23 mouse cellular contexts compared by ENCODE assay signal in genomic region chr19:7566826-7567225, GRCm38 (mm10). TPM values are rescaled to one million over a fixed set of nuclear protein-coding genes. Genes with fewer than 3 reads are reported as not detected.
DNase-seq lines count a peak whose midpoint lies in the region; ATAC-seq and TF ChIP-seq lines count a peak whose summit lies in the region.
"Had no signal": no experiment of that assay in that cellular context is flagged by ENCODE, and none has a peak within 500 bp of the region (broad histone marks: within the 10 kb centered on the region; RNA-seq: fewer than 3 reads in every experiment).

No protein-coding gene starts in this region.

- H3K27ac ChIP-seq in gastrocnemius, adult 2 months, result peak overlapping the region; percentile 44; the same call in 1 of the 2 replicates
- peak overlapping the region; percentile 53 for H3K27ac ChIP-seq in embryonic facial prominence, embryonic 10.5 days (replicated peaks)
- no peak overlapping the region for H3K27ac ChIP-seq in hindbrain, embryonic 14.5 days
- H3K27ac ChIP-seq: forebrain, embryonic 13.5 days; limb, embryonic 10.5 days; midbrain, embryonic 10.5 days had no signal

- peaks cover 30% of the 10 kb centered on the region for H3K4me1 ChIP-seq in embryonic facial prominence, embryonic 10.5 days
- H3K4me1 ChIP-seq in hindbrain, embryonic 14.5 days (replicated peaks; ENCODE audit: control insufficient read depth, insufficient read depth, low read length), result no peaks in the 10 kb centered on the region
- H3K4me1 ChIP-seq: forebrain, embryonic 13.5 days had no signal

- TF ChIP-seq CTCF in gastrocnemius, adult 2 months (IDR thresholded peaks at IDR 0.05), result no peak

- H3K36me3 ChIP-seq in embryonic facial prominence, embryonic 10.5 days (replicated peaks), result no peaks in the 10 kb centered on the region
- no peaks in the 10 kb centered on the region for H3K36me3 ChIP-seq in hindbrain, embryonic 14.5 days (replicated peaks; ENCODE audit: control insufficient read depth, insufficient read depth)
- H3K36me3 ChIP-seq: limb, embryonic 10.5 days; midbrain, embryonic 10.5 days had no signal

- intact Hi-C loops in gastrocnemius, adult 2 months (cut with DNase I), result no loop called here
- intact Hi-C loops in gastrocnemius, postnatal 14 days (cut with DNase I; ENCODE audit: low total_unique reads), result no loop called here

- no peak for DNase-seq in gastrocnemius, adult 2 months
- no peak for DNase-seq in gastrocnemius, postnatal 14 days
- DNase-seq in Muller cell, postnatal 12 days (ENCODE audit: inconsistent ontology term), result peak; percentile 43
- DNase-seq in embryonic facial prominence, embryonic 10.5 days (ENCODE audit: low spot score), result peak; percentile 7
- peak; percentile 57 to 68 for DNase-seq in layer of hippocampus, postnatal 14 days (ENCODE audit: low spot score in 2 of 2)
- DNase-seq in hindbrain, embryonic 14.5 days (ENCODE audit: low spot score), result no peak
- no peak for DNase-seq in cerebellum, postnatal 4 days (ENCODE audit: low spot score in 2 of 2)
- DNase-seq: adrenal gland, postnatal 14 days; B cell, adult 2 months; cerebellum, adult 9-11 months; gastrocnemius, postnatal 36 days; kidney, adult 2 months; kidney, postnatal 14 days; lung, embryonic 14.5 days; lung, postnatal 4 days; thymus, postnatal 36 days had no signal

- no peak overlapping the region for H3K9ac ChIP-seq in hindbrain, embryonic 14.5 days
- H3K9ac ChIP-seq: forebrain, embryonic 13.5 days; lung, embryonic 14.5 days had no signal

- H3K27me3 ChIP-seq in embryonic facial prominence, embryonic 10.5 days (replicated peaks; ENCODE audit: low read depth, poor library complexity, severe bottlenecking), result no peaks in the 10 kb centered on the region
- no peaks in the 10 kb centered on the region for H3K27me3 ChIP-seq in hindbrain, embryonic 14.5 days (ENCODE audit: control insufficient read depth, insufficient read depth, low read length)
- H3K27me3 ChIP-seq: forebrain, embryonic 13.5 days had no signal

- 56% methylated on average over 3 of the region's 3 CpGs for WGBS in embryonic facial prominence, embryonic 10.5 days
- 56% methylated on average over 3 of the region's 3 CpGs for WGBS in hindbrain, embryonic 14.5 days

- ATAC-seq in hindbrain, embryonic 14.5 days (ENCODE audit: low FRiP score), result no peak
- ATAC-seq: forebrain, embryonic 13.5 days had no signal

- no peak overlapping the region for H3K4me2 ChIP-seq in hindbrain, embryonic 14.5 days (replicated peaks)
- H3K4me2 ChIP-seq: forebrain, embryonic 13.5 days; liver, embryonic 11.5 days; lung, embryonic 14.5 days had no signal

- H3K4me3 ChIP-seq in gastrocnemius, adult 2 months, result no peak overlapping the region
- H3K4me3 ChIP-seq in embryonic facial prominence, embryonic 10.5 days, result no peak overlapping the region
- H3K4me3 ChIP-seq in hindbrain, embryonic 14.5 days (replicated peaks; ENCODE audit: low read length), result no peak overlapping the region
- H3K4me3 ChIP-seq: forebrain, embryonic 13.5 days; limb, embryonic 10.5 days; midbrain, embryonic 10.5 days had no signal

- no peaks in the 10 kb centered on the region for H3K9me3 ChIP-seq in embryonic facial prominence, embryonic 10.5 days
- no peaks in the 10 kb centered on the region for H3K9me3 ChIP-seq in hindbrain, embryonic 14.5 days (ENCODE audit: control insufficient read depth, low read length)
- H3K9me3 ChIP-seq: forebrain, embryonic 13.5 days; limb, embryonic 10.5 days; midbrain, embryonic 10.5 days had no signal

RNA-seq across cellular contexts. Expression of gene Pla2g16, which starts 9.6 kb away (rescaled TPM):
- 100 to 1,000 TPM in 1 of 2 experiments, 10 to 100 TPM in 1; 94.3 to 127 TPM for total RNA-seq in gastrocnemius, adult 2 months (2021)
- total RNA-seq in gastrocnemius, postnatal 14 days (2021), result 10 to 100 TPM; 55.0 to 57.6 TPM
- polyA plus RNA-seq in embryonic facial prominence, embryonic 10.5 days (2016; fragmentation: Nextera tagmentation; extraction: Ambion mirVana), result 6.5 and 7.3 TPM in 2 replicates
- total RNA-seq in layer of hippocampus, postnatal 14 days (2021), result 10 to 100 TPM; 13.0 to 14.9 TPM
- 5.3 and 5.6 TPM in 2 replicates for polyA plus RNA-seq in hindbrain, embryonic 14.5 days (2014; fragmentation: Nextera tagmentation; extraction: Ambion mirVana)

RNA-seq across cellular contexts. Expression of gene Lgals12, which starts 40.2 kb away (rescaled TPM):
- total RNA-seq in gastrocnemius, adult 2 months (2021), result under 1 TPM; 0.13 to 0.20 TPM
- under 1 TPM; 0.13 to 0.33 TPM for total RNA-seq in gastrocnemius, postnatal 14 days (2021)
- 0.08 and 0.24 TPM in 2 replicates for polyA plus RNA-seq in embryonic facial prominence, embryonic 10.5 days (2016; fragmentation: Nextera tagmentation; extraction: Ambion mirVana)
- under 1 TPM; 0.21 to 0.31 TPM for total RNA-seq in layer of hippocampus, postnatal 14 days (2021)
- 0.18 and 0.40 TPM in 2 replicates for polyA plus RNA-seq in hindbrain, embryonic 14.5 days (2014; fragmentation: Nextera tagmentation; extraction: Ambion mirVana)
- total RNA-seq: hematopoietic stem cell, adult 5-6 weeks had no signal
- polyA plus RNA-seq: liver, embryonic 11.5 days; midbrain, embryonic 10.5 days; neural tube, embryonic 11.5 days had no signal

RNA-seq across cellular contexts. Expression of gene Hrasls5, which starts 45.5 kb away (rescaled TPM):
- total RNA-seq in gastrocnemius, adult 2 months (2021), result not detected
- total RNA-seq in gastrocnemius, postnatal 14 days (2021), result not detected
- not detected in 2 replicates for polyA plus RNA-seq in embryonic facial prominence, embryonic 10.5 days (2016; fragmentation: Nextera tagmentation; extraction: Ambion mirVana)
- total RNA-seq in layer of hippocampus, postnatal 14 days (2021), result not detected
- polyA plus RNA-seq in hindbrain, embryonic 14.5 days (2014; fragmentation: Nextera tagmentation; extraction: Ambion mirVana), result not detected in 2 replicates
- total RNA-seq: gastrocnemius, postnatal 36 days; hematopoietic stem cell, adult 5-6 weeks had no signal
- polyA plus RNA-seq: forebrain, embryonic 13.5 days; heart, embryonic 14.5 days; limb, embryonic 10.5 days; liver, embryonic 11.5 days; lung, embryonic 14.5 days; midbrain, embryonic 10.5 days; neural tube, embryonic 11.5 days had no signal

Comparison
In these comparisons a context has a peak if more than half of its experiments do, and no peak if none do; other contexts are left out.
1. DNase-seq: peak in Muller cell, postnatal 12 days (single experiment), embryonic facial prominence, embryonic 10.5 days (single experiment) and layer of hippocampus, postnatal 14 days (2 of 2); none in gastrocnemius, adult 2 months (single experiment), gastrocnemius, postnatal 14 days (single experiment), hindbrain, embryonic 14.5 days (single experiment) and cerebellum, postnatal 4 days (0 of 2).